Mouse (Mus musculus): ENCODE results near the gene P3h2. TPM values are rescaled to one million over a fixed set of nuclear protein-coding genes. Genes with fewer than 3 reads are reported as not detected.

P3h2 gene
- total RNA-seq, 2 experiments from 2014 or later = not detected

DNA sequence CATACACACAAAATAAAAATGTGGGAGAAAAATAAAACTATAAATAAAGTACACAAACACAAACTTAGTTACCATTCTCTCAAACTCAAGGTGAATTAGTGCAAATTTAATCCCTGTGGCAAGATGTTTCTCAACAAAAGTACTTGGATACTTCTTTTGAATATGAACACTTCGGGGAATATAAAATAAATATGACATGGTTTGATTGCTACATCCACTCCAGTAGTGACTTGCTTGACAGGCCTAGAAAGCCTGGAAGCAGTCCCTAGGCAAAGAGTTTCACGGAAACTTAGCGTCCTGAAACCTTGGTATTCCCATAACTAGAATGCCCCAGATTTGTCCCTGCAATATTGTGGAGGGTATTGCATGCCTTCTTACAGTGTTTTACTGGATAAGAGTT, 99.8 kb downstream of the P3h2 start:
- ATAC-seq (replicated peaks; ENCODE audit: low FRiP score, poor library complexity, severe bottlenecking) = no peak

DNA sequence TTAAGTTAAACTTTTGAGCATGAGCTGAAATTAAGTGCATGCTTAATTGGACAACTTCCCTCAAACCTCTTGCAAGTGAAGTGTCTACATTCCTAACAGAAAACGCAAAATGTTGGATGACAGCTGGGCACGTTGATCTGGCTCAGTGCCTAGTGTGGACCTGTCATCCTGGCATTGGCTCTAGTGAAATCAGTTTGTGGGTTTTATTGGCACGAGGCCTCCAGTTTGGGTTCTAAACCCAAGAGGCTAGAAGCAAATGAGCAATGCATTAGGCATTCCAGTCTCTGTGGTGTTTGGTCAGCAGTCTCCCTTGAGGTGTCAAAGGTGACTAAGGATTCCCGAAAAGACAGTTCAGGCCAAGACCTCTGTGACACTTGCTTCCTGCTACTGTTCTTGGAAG, 102.3 kb downstream of the P3h2 start:
- no peak for ATAC-seq (replicated peaks; ENCODE audit: low FRiP score, poor library complexity, severe bottlenecking)

DNA sequence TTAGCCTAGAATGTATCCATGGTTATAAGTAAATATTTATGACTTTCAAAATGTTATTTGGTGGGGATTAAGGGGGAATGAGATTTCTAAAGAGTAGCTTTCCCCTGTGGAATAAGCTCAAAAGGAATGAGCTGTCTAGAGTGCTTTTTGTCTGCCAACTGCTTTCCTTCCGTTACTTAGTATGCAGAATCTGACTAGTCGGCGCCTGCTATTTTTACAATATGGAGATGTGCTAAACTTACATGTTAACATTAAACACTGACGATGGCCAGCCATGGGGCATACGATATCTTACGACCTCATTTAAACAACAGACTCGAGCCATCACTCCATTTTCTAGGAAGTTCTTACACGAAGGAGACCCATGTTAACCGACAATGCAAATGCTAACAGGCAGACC, 102.7 kb downstream of the P3h2 start:
- no peak for ATAC-seq (replicated peaks; ENCODE audit: low FRiP score, poor library complexity, severe bottlenecking)

DNA sequence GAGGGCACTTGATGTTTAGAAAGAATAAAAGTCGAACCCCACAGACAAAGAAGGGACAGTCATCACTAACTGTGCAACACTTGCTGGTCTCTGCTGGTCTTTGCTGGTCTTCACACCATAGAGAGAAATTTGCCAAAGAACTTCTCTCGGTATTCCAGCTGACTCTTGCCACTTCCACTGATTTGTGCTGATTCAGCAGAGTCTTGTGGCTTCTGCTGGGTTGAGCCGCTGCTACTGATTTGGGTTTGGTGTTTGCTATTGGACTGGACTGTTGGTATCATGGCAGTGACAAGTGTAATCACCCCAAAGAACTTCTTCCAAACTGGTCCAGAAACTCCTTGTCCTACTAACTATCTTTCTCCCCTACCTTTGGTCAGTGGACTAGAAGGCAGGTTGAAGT, 111.0 kb downstream of the P3h2 start:
- no peak for ATAC-seq (replicated peaks; ENCODE audit: low FRiP score, poor library complexity, severe bottlenecking)

DNA sequence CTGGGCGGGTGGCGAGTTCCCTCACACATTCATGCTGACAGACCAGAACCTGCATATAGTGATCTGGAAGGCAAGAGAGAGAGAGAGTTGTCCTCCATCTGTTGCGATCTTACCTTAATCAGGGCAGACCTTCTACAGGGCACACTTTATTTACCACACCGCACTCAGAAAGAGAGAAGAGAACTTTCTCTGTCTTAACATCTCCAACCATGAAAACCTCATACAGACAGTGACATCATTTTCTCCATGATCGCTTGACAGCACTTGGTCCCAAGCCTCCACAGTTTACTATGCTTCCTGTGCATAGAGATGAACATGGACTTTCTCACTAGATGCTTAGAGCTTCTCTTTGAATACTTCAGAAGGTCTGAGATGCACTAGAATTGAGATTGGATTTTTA, 118.4 kb downstream of the P3h2 start:
- ATAC-seq (replicated peaks; ENCODE audit: low FRiP score, poor library complexity, severe bottlenecking) = no peak

DNA sequence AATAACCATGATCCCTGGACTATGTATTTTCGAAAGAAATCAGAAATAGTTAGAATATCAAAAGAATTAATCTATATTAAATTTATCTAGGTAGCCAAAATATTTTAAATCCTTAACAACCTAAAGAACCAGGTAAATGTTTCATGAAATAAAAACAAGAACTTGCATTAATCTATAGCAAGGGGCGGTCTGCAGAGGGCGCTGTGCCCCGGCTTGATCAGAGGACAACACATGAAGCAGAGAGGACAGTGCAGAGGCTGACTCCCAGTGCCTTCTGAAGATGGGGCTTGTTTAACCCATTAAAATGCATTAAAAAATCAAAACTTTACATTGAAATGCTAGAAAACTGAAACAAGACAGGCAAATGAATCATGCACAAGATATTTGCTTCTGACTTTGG, 121.9 kb downstream of the P3h2 start:
- ATAC-seq (replicated peaks; ENCODE audit: low FRiP score, poor library complexity, severe bottlenecking) = no peak

DNA sequence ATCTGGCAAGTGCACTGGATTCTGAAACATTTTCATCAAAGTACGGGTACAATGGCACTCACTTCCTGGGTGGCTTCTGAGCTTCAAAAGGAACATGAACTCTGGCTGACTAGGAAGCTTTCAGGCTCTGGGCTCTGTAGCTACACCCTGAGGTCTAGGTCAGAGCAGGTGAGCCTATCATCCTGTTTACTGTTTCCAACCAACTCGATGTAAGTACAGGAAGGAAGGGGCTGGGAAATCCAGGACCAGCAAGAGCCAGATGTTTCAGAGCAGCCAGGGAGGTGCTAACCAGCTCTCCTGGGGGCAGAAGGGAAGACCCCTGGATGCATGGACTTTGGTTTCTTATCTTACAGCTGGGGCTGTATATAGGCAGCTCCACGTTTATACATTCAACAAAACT, 126.5 kb downstream of the P3h2 start:
- no peak for ATAC-seq (replicated peaks; ENCODE audit: low FRiP score, poor library complexity, severe bottlenecking)

DNA sequence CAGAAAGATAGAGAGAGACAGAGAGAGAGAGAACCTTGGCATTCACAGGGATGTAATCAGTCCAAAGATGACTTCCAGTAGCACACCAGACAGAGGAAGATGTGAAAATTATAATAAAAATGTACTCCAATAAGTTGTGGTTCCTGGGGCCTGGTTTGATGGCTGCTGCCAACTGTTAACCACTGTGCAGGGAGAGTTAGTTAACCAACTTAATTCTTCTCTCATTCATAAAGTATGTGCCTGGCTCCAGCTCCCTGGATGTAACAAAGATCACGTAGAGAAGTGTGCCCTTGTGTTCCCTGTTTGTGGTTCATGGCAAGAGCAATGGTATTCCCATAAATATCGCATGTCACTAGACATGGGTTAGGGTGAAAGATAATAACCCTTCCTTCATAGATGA, 128.4 kb downstream of the P3h2 start:
- no peak for ATAC-seq (replicated peaks; ENCODE audit: low FRiP score, poor library complexity, severe bottlenecking)

DNA sequence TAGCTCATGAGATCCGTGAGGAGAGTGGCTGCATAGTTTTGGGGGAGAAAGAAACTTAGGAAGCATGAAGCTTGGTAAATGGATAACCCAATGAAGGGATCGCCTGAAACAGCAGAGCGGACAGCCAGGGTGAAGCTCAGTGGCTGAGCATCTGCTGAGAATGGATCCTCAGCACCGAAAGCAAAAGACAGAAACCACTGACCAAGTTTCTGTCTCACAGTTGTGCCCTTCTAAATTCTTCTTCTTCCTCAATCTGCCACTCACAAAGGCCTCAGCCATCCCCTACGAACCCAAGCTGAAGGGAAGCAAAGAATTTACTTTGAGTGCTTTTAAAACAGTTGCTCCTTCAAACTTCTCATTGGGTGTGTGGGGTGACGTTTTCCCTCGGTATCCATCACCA, 134.3 kb downstream of the P3h2 start:
- ATAC-seq (replicated peaks; ENCODE audit: low FRiP score, poor library complexity, severe bottlenecking) = no peak

DNA sequence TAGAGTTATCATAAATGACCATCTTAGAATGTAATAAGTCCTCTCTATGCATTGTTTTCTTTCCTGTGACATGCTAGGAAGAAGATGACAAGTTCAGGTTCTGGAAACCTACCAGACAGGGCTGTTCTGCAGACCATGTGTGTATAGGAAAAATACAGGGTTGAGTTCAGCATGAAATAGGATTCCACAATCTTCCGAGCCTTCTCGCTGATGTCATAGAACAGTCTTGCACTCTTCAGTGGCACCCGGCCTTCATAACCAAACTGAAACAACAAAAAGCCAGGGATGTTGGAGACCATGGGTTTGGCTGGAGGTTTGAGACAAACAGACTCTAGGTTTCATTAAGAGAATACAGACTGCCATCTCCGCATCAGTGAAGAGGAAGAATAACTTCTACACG, 134.9 kb downstream of the P3h2 start:
- ATAC-seq (replicated peaks; ENCODE audit: low FRiP score, poor library complexity, severe bottlenecking) = no peak

DNA sequence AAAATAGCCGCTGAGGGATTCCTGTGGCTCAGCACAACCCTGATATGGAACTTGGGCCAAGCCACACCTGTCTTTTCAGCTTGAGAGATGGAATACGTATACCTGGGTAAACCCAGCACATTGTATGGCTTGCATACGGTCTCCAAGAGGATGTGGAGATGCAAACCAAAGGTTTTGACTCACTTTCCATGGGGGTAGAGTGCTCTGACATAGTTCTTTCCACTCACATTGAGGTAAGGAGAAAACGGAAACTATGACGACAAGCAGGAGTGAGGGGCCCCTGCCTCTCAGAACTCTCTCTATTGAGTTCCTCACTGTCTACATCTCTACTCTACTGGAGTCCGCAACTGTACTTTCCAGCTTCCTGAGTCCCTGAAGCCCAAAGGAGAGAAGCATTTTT, 135.4 kb downstream of the P3h2 start:
- no peak for ATAC-seq (replicated peaks; ENCODE audit: low FRiP score, poor library complexity, severe bottlenecking)

DNA sequence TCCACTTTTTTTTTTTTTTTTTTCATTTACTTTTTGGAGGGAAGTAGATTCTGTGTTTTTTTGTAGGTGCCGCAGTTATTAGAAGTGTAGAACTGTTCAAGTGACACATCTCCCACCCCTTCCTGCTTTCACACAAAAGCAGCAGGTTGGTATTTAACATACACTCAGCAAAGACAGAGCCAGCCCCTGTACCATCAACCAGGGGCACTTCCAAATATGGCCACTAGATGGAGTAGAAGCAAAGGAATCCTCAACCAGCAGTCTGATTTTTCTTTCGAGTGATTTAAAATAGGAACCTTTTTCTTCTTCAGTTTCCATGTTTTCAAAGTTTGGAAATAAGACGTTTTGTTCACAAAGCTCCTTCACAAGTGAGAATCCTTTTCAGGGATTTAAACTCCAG, 138.3 kb downstream of the P3h2 start:
- no peak for ATAC-seq (replicated peaks; ENCODE audit: low FRiP score, poor library complexity, severe bottlenecking)

DNA sequence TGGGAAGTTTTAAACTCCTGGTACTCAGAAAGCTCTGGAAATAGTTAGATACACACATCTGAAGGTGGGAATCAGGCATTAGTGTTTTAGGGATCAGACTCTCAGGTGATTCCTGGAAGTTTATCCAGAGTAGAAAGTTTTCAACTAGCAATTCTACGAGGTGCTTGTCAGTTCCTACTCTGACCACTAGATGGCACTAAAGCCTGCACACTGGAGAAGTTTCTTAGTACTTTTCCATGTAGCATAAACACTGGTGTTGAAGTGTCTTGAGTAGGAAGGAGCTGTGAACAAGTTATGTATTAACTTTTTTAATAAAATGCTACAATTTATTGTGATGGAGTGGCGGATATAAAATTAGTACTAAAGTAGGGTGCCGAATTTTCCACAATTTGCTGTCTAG, 141.7 kb downstream of the P3h2 start:
- no peak for ATAC-seq (replicated peaks; ENCODE audit: low FRiP score, poor library complexity, severe bottlenecking)

DNA sequence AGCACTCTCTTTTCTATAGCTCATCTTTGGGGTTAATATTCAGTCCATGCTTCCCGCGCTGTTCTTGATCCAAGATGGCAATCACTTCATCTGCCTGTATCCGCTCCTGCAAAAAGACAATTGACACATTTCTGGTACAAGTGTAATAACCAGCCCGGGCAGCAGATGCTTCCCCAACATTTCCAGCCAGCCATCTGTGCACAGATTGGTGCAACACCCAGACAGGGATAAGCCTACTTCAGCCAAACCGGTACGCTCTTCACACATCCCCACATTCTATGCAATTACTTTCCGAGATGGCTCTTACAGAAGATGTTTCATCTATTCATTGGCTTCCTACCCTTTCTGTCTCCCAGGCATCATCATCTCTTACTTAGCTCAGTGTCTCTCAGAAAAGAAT, 145.2 kb downstream of the P3h2 start:
- no peak for ATAC-seq (replicated peaks; ENCODE audit: low FRiP score, poor library complexity, severe bottlenecking)

DNA sequence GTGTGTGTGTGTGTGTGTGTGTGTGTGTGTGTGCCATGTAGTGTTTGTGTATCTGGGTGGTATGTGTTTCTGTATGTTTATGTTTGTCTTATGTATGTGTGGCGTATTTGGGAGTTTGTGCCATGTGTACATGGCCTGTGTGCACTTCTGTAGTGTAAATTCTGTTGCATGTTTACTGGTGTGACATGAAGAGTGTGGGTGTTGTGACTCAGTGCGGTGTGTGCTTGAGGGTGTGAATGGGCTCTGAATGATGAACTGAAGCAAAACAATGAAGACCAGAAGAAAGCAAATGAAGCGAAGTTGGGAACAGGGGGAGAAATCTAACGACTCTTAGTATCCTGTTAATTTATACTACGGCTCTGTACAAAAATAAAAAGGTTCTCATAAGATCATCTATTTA, 145.7 kb downstream of the P3h2 start:
- no peak for ATAC-seq (replicated peaks; ENCODE audit: low FRiP score, poor library complexity, severe bottlenecking)

DNA sequence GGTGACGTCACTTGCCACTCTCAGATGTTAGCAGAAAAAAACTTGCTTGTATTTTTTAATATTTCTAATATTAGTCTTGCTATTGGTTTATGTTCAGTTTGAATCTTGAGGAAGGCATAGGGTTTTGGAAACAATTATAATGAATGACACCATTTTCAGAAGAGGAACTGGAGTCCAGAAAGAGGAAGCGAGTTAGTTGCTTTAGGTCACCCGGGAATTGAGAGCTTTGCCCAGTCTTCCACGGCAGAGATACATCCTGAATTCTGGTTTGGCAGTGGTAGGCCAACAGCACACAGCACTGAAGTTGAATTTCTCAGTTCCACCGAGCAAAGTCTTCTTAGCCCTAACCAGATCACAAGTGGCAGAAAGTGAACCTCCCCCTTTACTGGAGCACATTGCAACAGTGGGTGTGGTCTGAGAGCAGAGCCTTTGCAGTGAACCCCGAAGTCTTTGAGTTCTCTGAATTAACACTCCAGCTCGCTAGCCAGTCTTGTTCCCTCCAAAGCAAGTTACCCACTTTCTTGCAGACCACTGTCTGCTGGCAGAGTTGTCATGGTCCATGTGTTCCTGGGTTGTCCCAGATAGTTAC, 146.8 kb downstream of the P3h2 start:
- no peak for ATAC-seq (replicated peaks; ENCODE audit: low FRiP score, poor library complexity, severe bottlenecking)

DNA sequence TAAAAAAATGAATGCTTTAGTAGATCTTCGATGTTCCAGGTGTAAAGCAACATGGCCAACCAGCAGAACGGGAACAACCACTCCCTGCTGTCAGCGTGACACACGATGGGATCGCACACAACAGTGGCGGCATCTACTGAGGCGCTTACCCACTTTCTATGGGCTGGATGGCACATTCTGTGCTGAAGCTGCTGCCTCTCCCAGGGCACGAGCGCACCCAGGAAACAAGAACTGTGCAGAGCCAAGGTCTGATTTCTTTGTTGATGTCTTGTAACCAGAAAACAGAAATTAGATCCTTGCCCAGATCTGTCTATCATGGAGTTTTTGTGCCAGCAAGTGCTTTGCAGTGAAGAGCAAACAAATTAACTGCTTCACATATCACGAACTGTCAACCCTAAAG, 147.4 kb downstream of the P3h2 start:
- ATAC-seq (replicated peaks; ENCODE audit: low FRiP score, poor library complexity, severe bottlenecking) = no peak

DNA sequence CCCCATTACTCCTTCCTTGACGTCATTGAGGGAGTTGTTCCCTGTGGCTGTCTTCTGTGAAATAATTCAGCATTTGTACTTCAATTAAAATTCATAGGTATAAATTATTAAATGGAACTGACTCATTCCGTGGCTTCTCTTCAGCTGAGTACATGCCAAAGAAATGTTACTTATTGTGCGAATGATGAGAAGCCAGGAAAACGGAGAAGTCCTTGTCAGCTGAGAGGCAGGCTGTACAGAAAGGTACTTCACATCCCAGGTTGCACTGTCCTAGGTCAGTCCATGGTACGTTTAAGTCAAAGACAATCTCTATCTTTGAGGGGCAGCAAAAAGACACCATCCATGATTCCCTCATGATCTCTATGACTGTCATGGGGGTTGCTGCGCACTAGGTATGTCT, 148.8 kb downstream of the P3h2 start:
- no peak for ATAC-seq (replicated peaks; ENCODE audit: low FRiP score, poor library complexity, severe bottlenecking)

DNA sequence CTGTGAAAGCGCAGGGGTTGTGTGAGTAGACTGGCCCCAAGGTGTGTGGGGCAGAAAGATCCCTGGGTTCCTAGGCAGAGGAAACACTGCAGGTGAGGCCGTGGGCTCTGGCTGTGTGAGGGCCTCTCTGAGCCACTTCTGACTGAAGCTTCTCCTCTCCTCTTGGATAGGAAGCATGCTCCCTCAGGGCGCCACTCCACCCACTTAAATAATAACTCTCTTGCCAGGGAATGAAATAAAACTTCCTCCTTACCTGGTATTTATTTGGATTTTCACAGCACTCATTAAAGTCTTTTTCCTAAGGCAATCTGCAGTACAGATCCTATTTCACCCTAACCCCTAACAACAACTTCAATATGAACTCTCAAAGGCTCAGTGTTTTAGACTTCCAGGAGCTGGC, 151.0 kb downstream of the P3h2 start:
- no peak for ATAC-seq (replicated peaks; ENCODE audit: low FRiP score, poor library complexity, severe bottlenecking)

DNA sequence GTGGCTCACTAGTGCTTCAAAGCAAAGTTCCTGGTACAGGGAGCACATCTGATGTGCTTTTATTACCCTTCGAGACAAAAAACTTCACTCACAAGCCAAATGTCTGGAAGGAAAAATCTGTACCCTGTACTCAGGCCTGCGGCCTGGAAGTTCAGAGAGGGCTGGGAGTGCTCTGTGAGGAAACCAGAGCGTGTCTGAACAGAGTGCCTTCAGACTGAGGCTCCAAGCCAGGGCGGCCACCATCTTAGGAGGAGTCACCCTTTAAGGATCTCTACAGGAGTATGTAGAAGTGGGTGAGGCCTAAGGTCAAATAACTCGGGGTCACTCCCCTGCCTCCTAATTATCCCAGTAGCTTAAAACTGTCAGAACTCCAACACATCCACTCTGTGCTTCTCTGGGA, 152.2 kb downstream of the P3h2 start:
- ATAC-seq (replicated peaks; ENCODE audit: low FRiP score, poor library complexity, severe bottlenecking) = no peak

DNA sequence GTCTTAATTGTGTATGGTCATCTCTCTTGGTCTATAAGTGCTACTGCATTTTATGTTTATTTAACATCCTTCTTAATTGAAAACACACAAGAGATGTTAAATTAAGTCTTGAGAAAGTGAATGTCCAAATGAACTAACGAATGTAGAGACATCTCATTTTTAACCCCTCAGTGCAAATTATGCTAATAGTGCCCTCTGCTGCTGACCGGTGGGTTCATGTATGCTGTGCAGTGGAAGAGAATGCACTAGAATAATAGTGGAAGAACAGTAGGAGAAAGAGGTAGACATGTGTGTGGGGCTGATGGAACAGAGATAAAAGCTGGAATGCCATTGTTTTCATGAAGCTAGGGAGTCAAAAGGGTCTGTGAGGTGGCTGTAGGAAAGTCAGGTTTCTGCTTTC, 153.6 kb downstream of the P3h2 start:
- ATAC-seq (replicated peaks; ENCODE audit: low FRiP score, poor library complexity, severe bottlenecking) = no peak

DNA sequence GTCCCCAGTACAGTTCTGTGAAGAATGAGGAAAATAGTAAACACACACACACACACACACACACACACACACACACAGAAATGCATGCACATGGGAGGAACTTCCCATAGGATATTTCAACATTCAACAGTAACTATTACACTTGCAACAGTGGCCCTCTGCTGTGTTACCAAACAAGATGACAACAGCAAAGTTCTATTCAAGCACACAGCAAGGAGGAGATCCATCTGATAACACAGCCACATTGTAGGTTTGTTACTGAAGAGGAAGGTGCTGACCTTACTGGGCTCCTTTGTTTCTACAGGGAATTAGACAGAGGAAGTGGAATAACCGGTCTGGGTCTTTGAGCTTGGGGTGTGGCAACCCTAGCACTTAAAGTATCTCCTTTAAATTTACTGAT, 157.5 kb downstream of the P3h2 start:
- no peak for ATAC-seq (replicated peaks; ENCODE audit: low FRiP score, poor library complexity, severe bottlenecking)

Measured in erythroblast, adult 5-6 weeks (primary cell).